ENCODE assay signal across 14 mouse cellular contexts in the genomic region with DNA sequence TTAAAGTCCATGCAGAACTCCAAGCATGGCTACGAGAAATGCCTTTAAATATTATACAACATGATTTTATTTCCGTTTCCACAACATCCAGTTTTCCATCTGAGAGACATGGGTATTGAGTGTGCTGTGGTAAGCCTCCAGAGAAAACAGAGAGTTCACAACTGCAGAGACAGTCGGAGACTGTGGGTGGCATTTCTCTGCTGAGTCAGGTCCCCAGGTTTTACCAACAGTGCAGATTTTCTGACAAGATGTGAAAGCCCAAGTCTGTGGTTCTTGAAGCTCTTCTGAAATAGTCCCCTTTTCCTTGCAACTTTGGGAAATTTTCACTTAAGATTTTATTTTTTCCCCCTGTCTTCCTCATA.
DNase-seq lines count a peak whose midpoint lies in the region; ATAC-seq and TF ChIP-seq lines count a peak whose summit lies in the region.
"Had no signal": no experiment of that assay in that cellular context is flagged by ENCODE, and none has a peak within 500 bp of the region (broad histone marks: within the 10 kb centered on the region; RNA-seq: fewer than 3 reads in every experiment).

No protein-coding gene starts in this region.

- TF ChIP-seq POLR2A in spleen, adult 2 months (IDR thresholded peaks at IDR 0.05; ENCODE audit: low read depth, low read length): no peak

- H3K4me1 ChIP-seq in spleen, adult 2 months (ENCODE audit: control insufficient read depth, insufficient read depth, insufficient read length): peaks cover 6% of the 10 kb centered on the region
- peaks cover 23% of the 10 kb centered on the region for H3K4me1 ChIP-seq in heart, embryonic 10.5 days

- H3K27me3 ChIP-seq in spleen, adult 2 months (ENCODE audit: control insufficient read depth, insufficient read depth, low read length): no peaks in the 10 kb centered on the region
- no peaks in the 10 kb centered on the region for H3K27me3 ChIP-seq in heart, embryonic 10.5 days (ENCODE audit: insufficient read depth, poor library complexity, severe bottlenecking)
- H3K27me3 ChIP-seq: hindbrain, embryonic 15.5 days; limb, embryonic 12.5 days; lung, embryonic 15.5 days; midbrain, embryonic 12.5 days had no signal

- 12% methylated on average over 3 of the region's 3 CpGs for WGBS in spleen, adult 2 months
- WGBS in heart, embryonic 10.5 days: 74% methylated on average over 3 of the region's 3 CpGs

- peak; percentile 52 for ATAC-seq in common myeloid progenitor, adult 5-6 weeks (replicated peaks; ENCODE audit: low read depth, poor library complexity, severe bottlenecking)
- ATAC-seq in megakaryocyte-erythroid progenitor cell, adult 5-6 weeks (replicated peaks; ENCODE audit: low FRiP score, low TSS enrichment, poor library complexity, severe bottlenecking): 0 out of 2 replicates have a peak, but pooled peaks have one; percentile 46
- ATAC-seq: forebrain, embryonic 14.5 days had no signal

- H3K9me3 ChIP-seq in heart, embryonic 10.5 days: no peaks in the 10 kb centered on the region
- H3K9me3 ChIP-seq: hindbrain, embryonic 15.5 days; limb, embryonic 12.5 days; lung, embryonic 15.5 days; midbrain, embryonic 12.5 days had no signal

- H3K27ac ChIP-seq in spleen, adult 2 months (ENCODE audit: insufficient read depth, low read length): peak overlapping the region; percentile 95
- H3K27ac ChIP-seq in heart, embryonic 10.5 days: no peak overlapping the region
- H3K27ac ChIP-seq: hindbrain, embryonic 15.5 days; limb, embryonic 12.5 days; lung, embryonic 15.5 days; midbrain, embryonic 12.5 days had no signal

- peaks cover 4% of the 10 kb centered on the region; the same call in 1 of the 2 replicates for H3K36me3 ChIP-seq in spleen, adult 2 months (ENCODE audit: control insufficient read depth, insufficient read depth, low read length)
- no peaks in the 10 kb centered on the region for H3K36me3 ChIP-seq in heart, embryonic 10.5 days
- H3K36me3 ChIP-seq: hindbrain, embryonic 15.5 days; limb, embryonic 12.5 days; lung, embryonic 15.5 days; midbrain, embryonic 12.5 days had no signal

- intact Hi-C loops in left cerebral cortex, postnatal 4 days (cut with DNase I): no loop called here

- H3K4me3 ChIP-seq in spleen, adult 2 months (ENCODE audit: extremely low read depth, insufficient read depth, insufficient read length): no peak overlapping the region; the same call in none of the 2 replicates
- H3K4me3 ChIP-seq in heart, embryonic 10.5 days: no peak overlapping the region
- H3K4me3 ChIP-seq: hindbrain, embryonic 15.5 days; limb, embryonic 12.5 days; lung, embryonic 15.5 days; midbrain, embryonic 12.5 days had no signal

- no peak for TF ChIP-seq CTCF in spleen, adult 2 months (IDR thresholded peaks at IDR 0.05; ENCODE audit: extremely low read depth, insufficient read depth, insufficient read length, insufficient replicate concordance)

- DNase-seq in left cerebral cortex, adult 11 months (ENCODE audit: low spot score): peak; percentile 49
- no peak for DNase-seq in left cerebral cortex, postnatal 4 days
- DNase-seq in spleen, adult 2 months (ENCODE audit: low read depth in 1 of 2, low spot score in 2 of 2): no peak
- DNase-seq in spleen, postnatal 14 days (ENCODE audit: low spot score in 2 of 2): no peak
- DNase-seq in heart, adult 11 months: no peak
- no peak for DNase-seq in heart, embryonic 10.5 days (ENCODE audit: low spot score)
- DNase-seq: cerebellum, adult 18-20 months had no signal
